Mouse (Mus musculus) right cerebral cortex, postnatal 10 days (tissue): Measurements from ENCODE around the gene Cacna1e.
A peak's percentile ranks its signal among the peaks of the same experiment; 100 is the strongest.

Source experiments
- DNase-seq, 2 experiments: peaks; one replicate each; pipeline ENCODE4 v3.0.0; 2021; ENCODE audit warnings: low spot score in 2 of 2

Gene Cacna1e

DNA sequence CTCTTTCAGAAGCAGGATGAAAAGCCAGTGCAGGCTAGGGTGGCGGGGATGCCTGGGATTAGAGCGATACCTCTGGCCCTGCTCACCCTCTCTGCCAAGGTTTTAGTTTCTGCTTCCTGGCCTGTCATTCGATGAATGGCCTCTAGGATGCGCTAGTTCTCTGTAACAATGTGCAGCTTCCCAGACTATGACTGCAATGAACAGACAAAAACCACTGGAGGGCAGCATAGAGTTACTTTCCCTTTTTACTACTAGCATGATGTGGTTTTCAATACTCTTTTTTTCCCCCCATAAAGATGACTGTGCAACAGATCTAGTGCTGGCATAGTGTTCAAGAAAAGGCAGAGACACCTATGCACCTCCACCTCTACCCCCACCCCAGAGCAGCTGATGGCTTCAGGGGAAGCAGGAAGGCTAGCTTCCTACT, 98.0 kb downstream of the Cacna1e start:
- DNase-seq, result peak; percentile 86 to 87

DNA sequence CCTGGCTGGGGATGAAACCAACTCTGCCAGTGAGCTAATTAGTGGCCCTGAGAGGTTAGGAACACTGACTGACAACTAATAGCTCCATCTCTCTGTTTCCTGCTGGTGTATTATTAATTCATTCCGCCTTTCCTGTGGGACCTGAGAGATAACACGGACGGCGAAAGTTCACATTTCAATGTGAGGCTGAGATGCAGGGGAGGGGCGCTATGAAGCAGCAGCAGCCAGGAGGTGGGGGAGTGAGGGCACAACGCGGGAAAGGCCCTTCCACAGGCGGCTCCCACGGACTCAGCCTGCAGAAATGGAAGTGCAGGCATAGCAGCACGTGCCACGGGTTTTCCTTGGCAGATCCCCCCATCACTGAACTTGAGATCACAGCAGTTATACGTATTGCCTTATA, 99.4 kb downstream of the Cacna1e start:
- DNase-seq, result no peak

DNA sequence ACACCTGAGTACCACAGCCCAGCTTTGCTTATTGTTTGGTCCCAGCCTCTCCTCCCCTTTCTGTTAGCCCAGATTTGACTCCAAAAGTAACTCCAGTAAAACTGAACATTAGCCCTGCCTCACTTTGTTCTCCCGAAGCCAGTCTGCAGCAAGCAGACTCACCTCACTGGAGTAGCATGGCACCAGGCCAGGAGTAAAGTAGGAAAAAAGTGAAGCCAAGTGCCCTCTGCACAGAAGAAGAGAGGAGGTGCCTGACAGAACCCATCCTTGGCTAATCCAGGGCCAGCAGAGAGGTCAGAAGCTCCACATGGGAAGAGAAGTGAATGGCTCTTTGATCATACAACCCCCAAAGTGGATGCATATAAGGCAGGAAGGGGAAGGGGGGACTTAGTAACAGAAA, 100.8 kb downstream of the Cacna1e start:
- no peak for DNase-seq

DNA sequence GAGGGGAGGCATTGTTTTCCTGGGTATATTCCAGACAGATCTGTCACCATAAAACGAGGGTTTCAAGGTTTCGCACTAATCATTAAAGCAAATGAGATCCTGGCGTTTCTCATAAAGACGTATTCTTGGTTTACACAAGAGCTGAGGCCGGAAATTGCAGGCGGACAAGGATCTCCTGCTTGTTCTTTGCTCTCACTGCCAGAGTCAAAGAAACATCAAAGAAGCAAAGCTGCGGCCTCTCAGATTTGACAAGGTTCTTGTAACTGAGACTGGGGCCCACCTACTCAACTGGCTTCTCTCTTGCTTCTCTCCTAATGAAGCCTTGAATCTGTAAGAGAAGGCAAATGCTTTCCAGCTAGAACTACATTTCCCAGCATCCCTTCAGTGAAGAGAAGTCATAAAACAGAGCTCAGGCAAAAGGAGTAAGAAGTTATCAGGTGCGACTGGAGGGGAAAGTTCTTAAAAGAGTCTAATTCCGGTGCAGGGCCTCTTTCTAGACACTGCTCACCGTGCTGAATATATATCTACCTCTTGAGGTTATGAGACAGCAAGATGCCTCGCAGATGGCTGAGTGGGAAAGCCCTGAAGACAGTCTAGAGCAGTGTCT, 104.3 kb downstream of the Cacna1e start:
- DNase-seq, result no peak

DNA sequence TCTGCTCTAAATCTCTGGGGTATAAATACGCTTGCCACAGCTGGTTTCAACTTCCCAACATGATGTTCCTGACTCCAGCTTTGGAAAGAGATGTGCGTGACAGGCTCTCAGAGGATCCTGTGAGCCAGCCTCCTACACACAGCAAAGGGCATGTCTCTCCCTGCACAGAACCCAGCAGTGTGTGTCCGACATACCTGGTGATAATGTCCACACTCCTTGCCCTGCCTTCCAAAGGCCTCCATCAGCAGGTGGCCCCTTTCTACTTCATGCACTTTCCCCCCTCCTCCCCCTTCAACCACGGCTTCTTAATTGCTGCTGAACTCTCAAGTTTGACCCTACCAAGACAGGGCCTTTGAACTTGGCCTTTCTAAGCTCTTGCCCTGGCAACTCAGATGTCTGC, 108.0 kb downstream of the Cacna1e start:
- no peak for DNase-seq

DNA sequence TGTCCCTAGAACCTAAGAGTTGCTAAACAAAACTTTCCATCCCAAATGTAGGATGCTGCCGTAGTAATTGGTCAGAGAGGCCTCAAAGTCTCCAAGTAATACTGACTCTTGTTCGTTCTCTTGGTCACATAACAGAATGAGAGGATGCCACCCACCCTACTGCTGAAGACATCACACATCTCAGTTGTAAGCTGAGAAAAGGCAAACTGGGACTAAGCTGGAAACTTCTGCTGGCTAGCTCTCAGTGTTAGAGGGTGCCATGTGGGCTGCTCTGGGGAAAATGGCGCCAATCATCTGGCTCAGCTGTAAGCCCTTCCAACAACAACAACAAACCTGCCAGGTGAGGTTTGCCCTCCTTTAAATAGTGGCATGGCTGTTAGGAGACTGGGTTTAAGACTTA, 109.8 kb downstream of the Cacna1e start:
- no peak for DNase-seq

DNA sequence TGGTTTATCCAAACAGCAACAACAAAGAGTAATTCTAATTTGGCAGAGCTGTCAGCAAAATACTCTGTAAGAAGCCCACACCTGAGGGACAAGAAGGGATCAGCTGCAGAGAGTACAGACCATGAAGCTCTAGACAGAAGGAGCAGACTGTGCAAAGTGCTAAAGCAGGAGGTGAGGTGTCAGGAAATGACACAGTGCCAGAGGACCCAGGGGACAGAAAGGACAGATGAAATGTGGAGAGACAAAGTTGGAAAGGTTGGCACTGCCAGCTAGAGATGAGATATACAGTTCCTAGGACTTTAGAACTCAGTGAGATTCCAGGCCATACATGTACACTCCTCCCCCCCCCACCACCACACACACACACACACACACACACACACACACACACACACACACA, 113.2 kb downstream of the Cacna1e start:
- no peak for DNase-seq

DNA sequence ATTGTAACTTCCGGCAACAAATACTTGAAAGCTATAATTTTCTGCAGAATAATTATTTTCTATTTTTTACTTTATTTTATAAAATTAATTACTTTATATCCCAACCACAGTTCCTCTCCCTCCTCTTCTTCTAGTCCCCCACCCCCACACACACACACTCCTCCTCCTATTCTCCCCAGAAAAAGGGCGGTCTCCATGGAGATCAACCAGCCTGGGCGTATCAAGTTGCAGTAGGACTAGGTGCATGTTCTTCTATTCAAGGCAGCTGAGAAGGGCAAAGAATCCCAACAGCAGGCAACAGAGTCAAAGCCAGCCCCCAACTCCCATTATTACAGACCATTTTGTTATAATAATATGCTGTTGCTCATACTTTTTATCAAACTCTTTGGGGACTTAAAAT, 113.8 kb downstream of the Cacna1e start:
- DNase-seq, result no peak

DNA sequence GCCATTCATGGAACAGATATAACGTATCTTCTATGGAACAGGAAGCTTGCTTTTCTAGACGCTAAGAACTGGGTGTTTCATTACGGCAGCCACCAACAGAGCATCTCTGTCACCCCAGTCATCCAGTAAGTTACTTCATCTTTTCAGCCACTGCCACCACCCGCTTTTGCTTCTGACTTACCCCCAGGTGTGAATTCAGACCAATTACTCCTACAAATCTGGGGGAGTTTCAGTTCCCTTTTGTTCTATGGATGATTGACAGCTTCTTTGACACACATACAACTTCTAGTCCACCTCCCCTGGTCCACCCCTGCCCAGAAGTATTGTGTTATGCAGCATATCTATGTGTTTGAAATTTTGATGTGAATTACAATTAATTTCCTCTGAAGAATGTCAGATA, 121.2 kb downstream of the Cacna1e start:
- no peak for DNase-seq

DNA sequence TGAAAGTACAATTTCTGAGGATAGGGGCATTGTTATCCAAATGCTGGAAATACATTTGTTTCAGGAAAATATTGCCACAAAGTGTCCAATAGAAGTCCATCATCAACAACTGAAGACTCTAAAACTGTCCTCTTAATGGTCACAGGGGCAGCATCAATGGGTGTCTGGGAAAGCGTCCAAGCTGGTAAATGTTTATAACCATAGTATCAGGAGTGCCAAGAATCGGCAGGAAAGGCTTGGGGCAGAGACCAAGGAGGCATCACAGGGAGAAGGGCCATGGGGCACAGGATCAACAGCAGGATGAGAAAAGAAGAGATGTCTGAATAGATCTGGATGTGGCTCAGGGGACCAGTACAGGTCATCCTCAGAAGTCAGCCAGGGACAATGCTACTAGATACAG, 132.2 kb downstream of the Cacna1e start:
- no peak for DNase-seq

DNA sequence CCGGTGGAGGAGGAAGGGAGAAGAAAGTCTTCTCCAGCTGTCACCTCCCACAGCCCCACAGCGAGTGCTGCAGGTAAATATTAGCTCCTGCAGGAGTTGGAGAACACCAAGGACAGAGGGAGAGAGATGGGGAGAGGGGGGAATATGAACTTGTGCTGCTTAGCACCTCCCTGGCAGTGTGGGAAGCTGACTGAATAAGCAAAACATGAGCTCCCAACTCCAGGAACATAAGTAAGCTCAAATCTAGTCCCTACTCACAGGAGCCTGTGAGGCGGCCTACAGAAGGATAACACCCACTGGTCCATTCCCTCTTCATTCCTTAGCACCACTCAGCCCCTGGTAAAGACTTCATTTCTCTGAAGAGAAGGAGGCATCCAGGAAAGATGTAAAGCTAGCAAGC, 135.8 kb downstream of the Cacna1e start:
- no peak for DNase-seq

DNA sequence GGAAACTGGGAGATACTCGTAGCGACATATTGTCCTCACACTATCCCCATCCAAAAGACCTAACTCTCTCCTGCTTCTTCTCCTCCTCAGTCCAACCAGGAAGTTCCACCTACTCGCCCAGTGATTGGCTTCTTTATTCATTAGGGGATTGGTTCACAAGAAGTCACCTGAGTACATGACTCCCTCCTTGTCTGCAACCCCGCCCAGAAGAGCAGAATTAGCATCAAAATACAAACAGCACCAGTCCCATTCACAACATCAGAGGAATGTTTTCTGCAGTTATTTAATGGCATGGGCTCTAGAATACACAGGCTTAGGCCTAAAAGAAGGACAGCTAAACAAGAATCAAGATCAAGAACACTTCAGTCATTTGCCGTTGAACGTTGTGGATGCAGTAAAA, 139.1 kb downstream of the Cacna1e start:
- no peak for DNase-seq

DNA sequence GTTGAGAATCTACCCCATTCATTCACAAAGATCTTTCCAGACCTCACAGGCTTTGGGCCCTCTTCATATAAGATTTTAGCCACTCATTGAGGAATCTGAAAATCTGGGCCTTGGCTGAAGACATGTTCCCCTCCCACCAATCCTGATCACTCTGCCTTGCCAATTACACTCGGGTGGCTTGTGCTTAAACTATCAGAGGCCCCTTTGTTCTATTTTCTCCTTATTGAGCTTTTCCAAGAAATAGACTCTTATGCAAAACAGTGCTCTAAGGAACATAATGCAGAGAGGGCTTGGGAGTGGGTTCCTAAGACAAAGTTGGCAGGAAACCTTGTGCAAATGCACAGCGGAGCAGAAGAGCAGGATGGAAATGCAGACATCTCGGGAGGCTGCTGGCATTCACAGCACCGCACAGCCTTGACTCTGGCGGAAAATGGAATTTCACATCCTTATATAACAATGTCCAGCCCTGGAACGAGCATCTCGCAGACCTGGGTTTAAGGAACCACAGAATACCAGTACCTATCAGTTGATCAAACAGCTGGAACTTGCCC, 153.8 kb downstream of the Cacna1e start:
- peak; percentile 47 to 59 for DNase-seq

DNA sequence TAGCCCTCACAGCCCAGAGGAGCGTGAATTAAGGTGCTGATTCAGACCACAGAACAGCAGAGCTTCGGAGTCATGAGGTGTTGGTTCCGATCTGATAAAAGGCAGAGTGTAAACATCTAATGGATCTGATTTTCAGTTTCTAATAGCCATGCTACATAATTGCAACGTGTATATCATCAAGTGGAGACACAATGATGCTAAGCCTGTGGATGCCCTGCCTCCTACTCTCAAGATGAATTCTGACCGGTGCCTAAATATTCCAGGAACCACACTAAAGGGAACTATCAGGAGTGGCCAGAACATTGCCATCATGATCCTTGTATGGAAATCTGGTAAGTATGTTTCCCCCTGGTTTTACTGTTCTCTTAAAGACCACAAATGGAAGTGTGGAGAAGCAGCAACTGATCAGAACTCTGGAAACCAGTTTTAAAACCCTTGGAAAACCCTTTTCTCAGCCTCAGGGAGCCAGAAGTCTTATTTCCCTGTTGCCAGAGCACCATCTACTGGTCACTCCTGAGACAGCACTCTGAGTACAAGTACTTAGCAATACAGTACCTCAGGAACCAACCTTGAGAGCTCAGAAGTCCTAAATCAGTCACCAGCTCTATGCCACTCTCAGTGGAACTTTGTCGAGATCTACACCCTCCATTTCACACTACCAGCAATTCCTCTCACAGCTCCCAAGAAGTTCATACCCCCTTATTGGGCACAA, 154.9 kb downstream of the Cacna1e start:
- peak; percentile 89 to 92 for DNase-seq

DNA sequence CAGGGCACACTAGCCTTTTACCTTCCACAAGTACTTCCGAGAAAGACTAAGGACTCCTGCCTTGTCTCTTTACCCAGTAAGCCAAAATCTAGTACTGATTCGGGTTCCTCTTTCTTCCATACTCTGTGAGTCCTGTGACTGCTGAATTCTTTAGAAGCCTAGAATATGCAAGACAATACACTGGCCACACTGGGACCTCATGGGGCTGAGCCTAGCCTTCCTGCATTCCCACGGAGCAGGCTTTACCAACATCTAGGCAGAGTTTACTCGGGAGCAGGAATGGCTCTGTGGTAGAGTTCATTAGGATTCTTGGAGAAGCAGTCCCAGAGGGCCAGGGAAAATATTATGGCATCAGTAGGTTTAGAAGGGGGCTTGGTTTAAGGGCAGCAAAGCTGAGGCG, 155.6 kb downstream of the Cacna1e start:
- DNase-seq, result no peak

DNA sequence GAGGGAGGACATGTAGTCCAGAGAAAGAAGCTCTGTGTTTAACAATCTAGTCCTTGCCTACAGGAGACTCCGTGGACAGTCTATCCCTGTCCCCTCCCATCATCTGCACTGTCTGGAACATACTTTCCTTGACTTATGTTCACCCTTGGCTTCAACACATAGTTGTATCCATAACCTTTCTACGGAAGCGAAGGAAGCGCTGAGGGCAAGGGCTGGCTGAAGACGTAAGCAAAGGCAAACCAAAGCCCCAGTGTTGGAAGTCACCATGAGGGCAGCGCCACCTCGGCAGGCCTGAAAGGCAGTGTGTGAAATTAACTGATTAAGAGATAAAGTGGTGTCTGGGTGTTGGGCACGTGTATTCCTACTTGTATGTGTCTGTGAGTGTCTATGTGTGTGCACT, 156.6 kb downstream of the Cacna1e start:
- DNase-seq, result no peak

DNA sequence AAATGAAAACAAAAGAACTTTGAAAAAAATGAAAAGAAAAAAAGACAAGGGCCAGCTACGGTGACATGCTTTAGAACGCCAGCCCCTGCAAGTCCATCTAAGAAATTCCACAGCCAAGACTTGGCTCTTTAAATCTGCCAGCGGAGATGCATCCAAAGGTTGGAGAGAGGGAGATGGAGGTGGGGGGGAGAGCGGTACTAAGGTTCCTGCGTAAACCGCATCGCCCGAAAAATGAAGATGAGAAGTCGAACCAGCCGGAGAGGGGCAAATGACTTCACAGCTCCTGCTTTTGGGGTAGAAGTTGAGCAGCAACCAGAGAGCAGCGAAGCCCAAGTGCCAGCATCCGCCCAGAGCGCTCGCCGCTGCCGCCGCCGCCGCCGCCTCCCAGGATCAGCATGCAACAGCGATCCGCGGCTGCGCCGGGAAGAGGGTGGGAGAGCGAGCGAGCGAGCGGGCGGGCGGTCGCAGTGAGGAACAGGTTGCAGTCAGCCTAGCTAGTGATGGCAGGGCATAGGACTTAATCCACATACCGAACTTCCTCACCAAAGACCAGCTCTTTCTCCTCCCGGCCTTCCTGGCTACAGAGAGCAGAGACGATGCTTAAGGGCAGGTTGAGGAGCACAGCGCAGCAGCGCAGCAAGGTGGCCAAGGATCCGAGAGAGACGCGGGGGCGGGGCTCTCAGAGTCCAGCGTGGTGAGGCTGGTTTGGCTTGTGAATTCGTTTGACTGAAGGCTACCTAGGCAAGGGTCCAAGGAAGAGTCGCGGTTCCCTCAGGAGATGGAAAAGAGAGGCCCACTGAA, 157.7 kb downstream of the Cacna1e start:
- DNase-seq, result peak; percentile 74 to 78

DNA sequence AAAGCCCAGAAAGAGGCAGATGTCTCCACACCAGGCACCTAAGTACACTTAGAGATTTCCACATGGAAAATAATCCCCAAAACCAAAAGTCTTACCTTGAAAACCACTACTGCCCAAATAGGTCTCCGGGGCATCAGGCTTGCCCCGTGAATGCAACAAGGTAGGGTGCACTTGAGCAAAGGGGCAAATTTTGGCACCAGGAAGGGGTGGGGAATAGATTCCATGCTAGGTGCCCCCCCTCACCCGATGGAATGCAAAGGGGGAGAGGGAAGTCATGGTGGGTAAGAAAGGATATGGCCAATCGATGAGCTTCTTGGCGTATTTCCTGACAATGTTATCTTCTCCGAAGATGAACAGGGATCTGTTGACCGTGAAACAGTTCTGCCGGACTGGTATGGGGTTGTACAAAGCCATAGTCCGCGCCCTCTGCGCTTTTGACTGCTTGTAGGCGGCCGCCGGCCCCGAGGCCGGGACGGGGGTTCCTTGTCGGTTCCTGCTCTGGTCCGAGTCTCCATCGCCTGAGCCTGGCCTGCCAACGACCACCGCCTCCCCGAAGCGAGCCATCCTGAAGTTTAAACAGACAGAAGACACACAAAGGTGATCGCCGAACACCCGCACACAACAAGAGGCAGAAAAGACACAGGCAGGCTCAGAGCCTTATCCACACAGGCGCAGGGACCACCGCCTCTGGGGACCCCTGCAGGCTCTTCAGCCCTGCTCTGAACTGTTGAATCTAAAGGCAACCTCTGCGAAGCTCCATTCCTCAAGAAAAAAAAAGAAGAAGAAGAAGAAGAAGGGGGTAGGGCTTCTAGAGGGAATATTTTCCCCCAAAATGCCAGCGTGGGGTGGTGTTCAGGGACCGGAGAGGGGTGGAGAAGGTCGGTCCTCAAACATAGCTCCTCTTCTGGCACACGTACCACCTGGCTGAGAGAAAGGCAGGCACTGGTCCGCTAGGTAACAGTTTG, 158.7 kb downstream of the Cacna1e start:
- DNase-seq, result peak in 1 of 2 experiments; percentile 48

DNA sequence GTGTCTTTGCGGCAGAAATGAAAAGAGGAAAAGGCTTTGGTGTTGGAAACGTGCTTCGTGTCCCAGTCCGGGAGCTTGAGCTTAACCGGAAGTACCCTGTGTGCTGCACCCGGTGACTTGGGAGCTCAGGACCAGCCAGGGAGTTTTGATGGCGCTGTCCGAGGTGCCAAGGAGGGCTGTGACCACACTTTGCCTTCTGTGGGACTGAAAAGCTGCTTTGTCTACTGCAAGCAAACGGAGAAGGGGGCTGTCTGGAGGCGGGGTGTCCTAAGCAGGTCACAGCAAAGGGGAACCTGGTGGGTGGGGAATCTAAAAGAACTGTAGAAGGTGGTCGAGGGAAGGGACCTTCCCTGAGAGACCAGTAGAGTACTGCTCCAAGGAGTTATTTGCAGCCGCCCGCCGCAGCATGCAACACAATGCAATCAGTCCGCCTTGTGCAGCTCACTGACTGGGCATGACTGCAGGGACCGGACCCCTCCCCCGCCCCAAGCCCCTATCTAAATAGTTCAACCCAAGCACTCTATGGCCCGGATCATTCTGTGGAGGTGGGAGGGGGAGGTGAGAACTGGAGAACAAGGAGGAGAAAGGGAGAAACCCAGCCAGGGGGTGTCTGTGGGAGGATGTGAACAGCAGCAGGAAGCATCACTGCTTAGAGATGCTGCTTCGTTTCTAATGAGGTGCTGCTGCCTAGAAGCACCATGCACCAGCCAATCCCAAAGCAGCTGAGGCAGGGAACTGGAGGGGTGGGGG, 160.6 kb downstream of the Cacna1e start:
- peak; percentile 56 to 75 for DNase-seq

DNA sequence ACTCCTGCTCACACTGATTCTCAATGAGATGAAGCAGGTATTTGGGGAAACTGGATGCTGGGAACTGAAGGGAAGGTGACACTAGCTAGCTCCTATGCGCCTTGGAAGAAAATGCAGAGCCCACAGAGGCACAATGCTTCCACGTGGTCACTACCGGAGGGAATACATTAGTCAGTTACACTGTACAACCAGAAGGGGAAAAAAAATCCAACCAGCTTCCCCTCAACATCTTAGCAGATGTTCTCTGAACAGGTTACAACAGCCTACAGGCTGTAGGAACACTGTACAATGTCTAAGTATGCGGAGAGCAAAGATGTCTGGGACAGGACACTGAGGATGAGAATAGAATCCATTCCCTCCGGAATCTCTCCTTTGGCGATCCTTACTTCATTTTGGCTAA, 161.2 kb downstream of the Cacna1e start:
- no peak for DNase-seq

DNA sequence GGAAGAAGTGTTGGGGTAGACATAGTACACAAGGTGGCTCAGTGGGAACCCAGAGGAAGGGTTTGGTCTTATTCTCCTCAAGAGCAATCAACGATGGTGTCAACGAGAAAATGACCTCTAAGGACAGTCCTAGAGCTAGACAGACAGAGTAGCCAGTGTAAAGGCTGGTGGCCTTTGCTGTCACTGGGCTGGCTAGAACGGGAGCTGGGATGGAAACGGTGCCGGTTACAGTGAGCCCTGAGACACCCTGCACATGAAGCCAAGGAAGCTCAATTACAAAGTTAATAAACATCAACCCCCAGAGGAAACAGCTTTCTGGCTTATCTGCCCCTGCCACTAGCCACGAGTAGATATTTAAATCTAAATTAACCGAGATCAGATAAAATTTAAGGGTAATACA, 168.7 kb downstream of the Cacna1e start:
- DNase-seq, result no peak
